Mouse (Mus musculus): ENCODE data around the gene Gng12. TPM values are rescaled to one million over a fixed set of nuclear protein-coding genes. Genes with fewer than 3 reads are reported as not detected.

Gng12 gene
- polyA plus RNA-seq, 1 experiment from 2014 or later, result 101 TPM

DNA sequence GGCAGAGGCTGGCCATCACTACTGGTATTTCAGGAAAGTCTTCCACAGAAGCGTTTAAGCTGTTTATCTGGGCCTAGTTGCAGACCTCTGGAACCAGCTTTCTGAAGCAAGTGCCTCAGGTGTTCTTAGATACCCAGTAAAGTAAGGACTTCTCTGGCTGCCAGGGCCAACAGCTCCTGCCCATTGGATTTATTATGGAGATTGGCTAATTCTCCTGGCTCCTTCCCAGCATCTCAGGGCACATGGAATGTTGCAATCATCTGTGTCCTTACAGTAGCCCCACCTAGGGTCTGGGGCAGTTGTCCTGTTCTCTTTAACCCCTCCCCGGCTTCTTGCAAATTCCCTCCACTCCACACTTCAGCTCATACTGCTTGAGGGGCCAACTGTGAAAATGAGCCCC, 102.4 kb downstream of the Gng12 start:
- ATAC-seq (ENCODE audit: borderline replicate concordance, extremely low read depth, low FRiP score, low TSS enrichment), result no peak
- WGBS, result 79% methylated on average over 2 of the region's 2 CpGs

DNA sequence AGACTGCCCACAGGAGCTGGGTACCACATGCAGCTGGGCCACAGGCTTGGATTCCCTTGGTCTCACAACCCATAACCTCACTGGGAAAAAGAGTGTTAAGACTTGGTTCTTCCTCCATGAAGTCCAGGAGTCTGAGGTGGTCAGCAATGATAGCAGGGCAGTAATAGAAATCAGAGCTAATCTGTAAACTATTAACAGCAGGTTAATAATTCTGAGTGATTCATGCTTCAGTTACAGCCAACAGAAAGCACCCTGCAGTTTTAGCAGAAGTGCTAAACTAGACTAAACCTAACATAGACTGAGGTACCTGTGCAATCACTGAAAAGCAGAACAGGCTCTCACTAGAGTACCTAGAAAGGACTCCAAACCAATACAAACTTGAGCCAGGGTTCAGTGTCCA, 103.6 kb downstream of the Gng12 start:
- Histone ChIP-seq H3K27ac (no peak overlapping the region), H3K9ac (no peak overlapping the region), H3K9me3 (no peaks in the 10 kb centered on the region), H3K4me2 (no peak overlapping the region), H3K27me3 (no peaks in the 10 kb centered on the region), H3K4me1 (no peaks in the 10 kb centered on the region), H3K4me3 (no peak overlapping the region), H3K36me3 (no peaks in the 10 kb centered on the region)
- ATAC-seq (ENCODE audit: borderline replicate concordance, extremely low read depth, low FRiP score, low TSS enrichment), result no peak

More for the DNA sequence above, 102.4 kb downstream of the Gng12 start:
- Histone ChIP-seq H3K4me2 (no peak overlapping the region), H3K36me3 (no peaks in the 10 kb centered on the region), H3K9me3 (no peaks in the 10 kb centered on the region), H3K4me3 (no peak overlapping the region), H3K9ac (no peak overlapping the region), H3K27me3 (no peaks in the 10 kb centered on the region), H3K27ac (no peak overlapping the region), H3K4me1 (no peaks in the 10 kb centered on the region)

DNA sequence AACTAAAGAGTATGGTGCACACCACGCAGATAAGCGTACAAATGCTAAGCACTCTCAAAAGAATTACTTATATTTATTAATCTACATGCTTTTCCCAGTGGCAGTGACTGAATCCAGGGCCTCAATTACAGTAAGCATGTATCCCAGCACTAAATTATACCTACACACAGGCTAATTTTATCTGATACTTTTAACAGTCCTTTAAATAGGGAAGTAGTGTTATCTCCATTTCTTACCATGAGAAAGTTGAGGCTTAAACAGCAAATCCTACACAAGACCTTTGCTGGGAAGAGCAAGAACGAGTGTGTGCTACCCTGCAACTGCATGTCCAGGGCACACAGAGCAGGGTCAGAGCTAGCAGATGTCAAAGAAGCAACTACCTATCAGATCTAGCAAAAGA, 113.7 kb downstream of the Gng12 start:
- 80% methylated on average over 3 of the region's 3 CpGs for WGBS
- ATAC-seq (ENCODE audit: borderline replicate concordance, extremely low read depth, low FRiP score, low TSS enrichment), result no peak
- Histone ChIP-seq H3K36me3 (no peaks in the 10 kb centered on the region), H3K9ac (no peak overlapping the region), H3K4me3 (no peak overlapping the region), H3K27ac (no peak overlapping the region), H3K27me3 (no peaks in the 10 kb centered on the region), H3K9me3 (no peaks in the 10 kb centered on the region), H3K4me2 (no peak overlapping the region), H3K4me1 (peaks cover 11% of the 10 kb centered on the region; the same call in 1 of the 2 replicates)

DNA sequence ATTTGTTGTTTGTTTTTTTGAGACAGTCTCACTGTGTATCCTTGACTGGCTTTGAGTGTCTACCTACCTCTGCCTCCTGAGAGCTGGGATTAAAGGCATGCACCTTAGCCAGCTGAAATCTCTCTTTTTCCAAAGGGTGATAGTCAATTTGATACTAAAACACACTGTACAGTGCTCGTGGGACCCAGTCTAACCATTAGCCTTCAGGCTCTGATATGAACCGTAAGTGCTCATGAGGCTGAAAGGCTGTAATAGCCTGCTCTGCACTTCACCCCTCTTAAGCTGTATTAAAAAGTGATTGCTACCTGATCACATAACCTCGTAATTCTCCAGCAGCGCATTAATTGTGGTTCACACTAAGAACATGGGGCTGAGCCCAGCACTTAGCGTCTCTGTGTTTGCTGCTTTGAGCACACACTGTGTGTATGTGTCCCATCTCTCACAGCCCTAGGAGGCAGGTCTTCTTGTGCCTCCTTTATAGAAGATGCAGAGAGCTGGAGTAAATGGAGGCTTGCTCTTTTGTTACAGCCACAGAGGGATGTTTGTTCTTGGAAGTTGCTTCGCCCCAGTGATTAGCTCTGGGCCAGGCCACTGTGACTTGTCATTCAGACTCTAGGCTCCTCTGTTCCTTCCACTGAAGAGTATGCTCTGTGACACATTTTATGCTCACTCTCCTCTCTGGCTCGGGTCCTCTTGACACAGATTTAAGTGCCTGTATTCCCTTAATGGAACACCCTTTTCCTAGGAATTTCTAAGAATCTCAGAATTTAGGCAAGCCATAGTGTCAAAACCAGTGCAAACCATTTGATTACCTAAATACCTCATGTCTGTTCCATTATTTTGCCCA, 114.4 kb downstream of the Gng12 start:
- no peaks in the 10 kb centered on the region for H3K36me3 ChIP-seq
- no peak for ATAC-seq (ENCODE audit: borderline replicate concordance, extremely low read depth, low FRiP score, low TSS enrichment)
- H3K27me3 ChIP-seq, result no peaks in the 10 kb centered on the region
- H3K4me3 ChIP-seq, result no peak overlapping the region
- H3K27ac ChIP-seq, result no peak overlapping the region
- H3K4me2 ChIP-seq, result no peak overlapping the region
- WGBS, result 65% methylated on average over 7 of the region's 7 CpGs
- H3K4me1 ChIP-seq, result peaks cover 16% of the 10 kb centered on the region
- no peak overlapping the region for H3K9ac ChIP-seq
- no peaks in the 10 kb centered on the region for H3K9me3 ChIP-seq

DNA sequence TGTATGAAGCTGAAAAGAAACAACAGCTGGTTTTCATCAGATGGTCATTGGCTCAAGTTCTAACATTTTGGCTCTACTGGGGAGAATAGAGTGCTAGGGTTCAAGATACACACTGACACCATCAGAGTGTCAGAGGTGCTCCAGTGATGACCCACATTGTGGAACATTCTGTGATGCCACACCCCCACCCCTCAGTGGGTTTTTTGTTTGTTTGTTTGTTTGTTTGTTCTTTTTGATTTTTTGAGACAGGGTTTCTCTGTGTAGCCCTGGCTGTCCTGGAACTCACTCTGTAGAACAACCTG, 115.0 kb downstream of the Gng12 start:
- Histone ChIP-seq H3K4me1 (peaks cover 22% of the 10 kb centered on the region), H3K27me3 (no peaks in the 10 kb centered on the region), H3K9me3 (no peaks in the 10 kb centered on the region), H3K4me2 (no peak overlapping the region), H3K9ac (no peak overlapping the region), H3K36me3 (no peaks in the 10 kb centered on the region), H3K4me3 (no peak overlapping the region), H3K27ac (no peak overlapping the region)
- ATAC-seq (ENCODE audit: borderline replicate concordance, extremely low read depth, low FRiP score, low TSS enrichment), result no peak

DNA sequence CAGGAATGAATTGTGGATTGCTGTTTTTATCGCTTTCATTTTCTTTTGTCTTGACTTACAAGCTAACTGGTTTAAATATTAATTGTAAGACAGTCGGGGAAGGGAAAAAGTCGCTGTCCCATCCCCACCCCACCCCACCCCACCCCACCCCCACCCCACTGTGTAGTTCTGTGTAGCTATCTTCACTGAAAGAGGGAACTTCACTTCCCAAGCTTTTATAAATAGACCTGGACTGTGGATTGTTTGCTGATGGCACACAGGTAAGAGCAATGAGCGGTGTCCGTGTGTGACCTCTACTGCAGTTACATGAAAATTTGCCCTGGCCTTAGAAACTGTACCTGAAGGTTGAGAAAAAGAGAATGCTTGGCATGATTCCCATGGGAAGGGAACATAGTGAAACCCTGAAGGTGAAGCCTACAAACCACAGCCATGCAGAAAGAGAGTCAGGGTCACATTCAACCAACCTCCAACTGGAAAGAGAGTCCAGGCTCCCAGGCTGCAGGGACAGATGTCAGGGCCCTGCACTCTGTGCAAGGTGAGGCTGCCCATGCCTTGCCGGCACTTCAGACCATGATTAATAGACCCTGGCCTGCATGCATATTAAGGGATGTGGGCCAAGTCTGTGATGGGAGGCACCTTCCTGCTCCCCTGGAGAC, 117.2 kb downstream of the Gng12 start:
- Histone ChIP-seq H3K4me1 (peaks cover 31% of the 10 kb centered on the region), H3K4me3 (no peak overlapping the region), H3K9ac (no peak overlapping the region), H3K27me3 (no peaks in the 10 kb centered on the region), H3K4me2 (no peak overlapping the region), H3K9me3 (no peaks in the 10 kb centered on the region), H3K36me3 (no peaks in the 10 kb centered on the region), H3K27ac (no peak overlapping the region)
- ATAC-seq (ENCODE audit: borderline replicate concordance, extremely low read depth, low FRiP score, low TSS enrichment), result no peak
- WGBS, result 86% methylated on average over 6 of the region's 6 CpGs

DNA sequence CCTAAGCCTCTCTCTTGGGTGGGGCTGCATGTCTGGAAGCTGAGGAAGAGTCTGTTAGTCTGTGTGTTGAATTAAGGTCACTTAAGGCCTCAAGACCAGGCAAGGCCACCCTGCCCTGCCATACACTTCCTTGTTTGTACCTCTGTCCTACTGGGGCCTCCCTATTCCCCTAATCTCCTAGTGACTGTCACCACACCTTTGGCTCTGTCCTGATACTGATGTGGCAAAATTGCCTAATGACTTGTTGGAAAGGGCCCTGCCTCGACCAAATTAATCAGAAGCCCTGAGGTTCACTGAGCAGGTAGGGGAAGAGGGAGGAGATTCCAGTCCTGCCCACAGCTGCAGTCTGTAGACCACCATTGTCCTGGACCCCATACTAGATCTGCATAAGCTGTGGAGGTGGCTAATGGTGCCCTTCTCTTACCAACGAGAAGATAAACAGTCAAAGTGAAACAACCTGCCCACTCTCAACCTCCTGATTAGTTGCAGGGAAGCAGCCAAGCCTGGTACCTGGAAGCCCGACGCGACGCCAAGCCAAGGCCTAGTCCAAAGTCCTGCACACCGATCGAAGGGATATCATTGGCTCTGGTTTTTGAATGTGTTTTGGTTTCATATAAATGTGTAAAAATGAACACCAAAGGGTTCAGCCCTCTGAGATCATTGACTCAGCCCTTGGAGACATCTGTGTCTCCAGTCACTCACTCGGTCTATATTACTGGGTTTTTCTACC, 117.9 kb downstream of the Gng12 start:
- no peaks in the 10 kb centered on the region for H3K27me3 ChIP-seq
- peaks cover 31% of the 10 kb centered on the region for H3K4me1 ChIP-seq
- H3K9me3 ChIP-seq, result no peaks in the 10 kb centered on the region
- no peak overlapping the region for H3K27ac ChIP-seq
- 87% methylated on average over 9 of the region's 9 CpGs for WGBS
- no peak overlapping the region for H3K4me2 ChIP-seq
- ATAC-seq (ENCODE audit: borderline replicate concordance, extremely low read depth, low FRiP score, low TSS enrichment), result no peak
- H3K36me3 ChIP-seq, result no peaks in the 10 kb centered on the region
- H3K9ac ChIP-seq, result no peak overlapping the region
- H3K4me3 ChIP-seq, result no peak overlapping the region

DNA sequence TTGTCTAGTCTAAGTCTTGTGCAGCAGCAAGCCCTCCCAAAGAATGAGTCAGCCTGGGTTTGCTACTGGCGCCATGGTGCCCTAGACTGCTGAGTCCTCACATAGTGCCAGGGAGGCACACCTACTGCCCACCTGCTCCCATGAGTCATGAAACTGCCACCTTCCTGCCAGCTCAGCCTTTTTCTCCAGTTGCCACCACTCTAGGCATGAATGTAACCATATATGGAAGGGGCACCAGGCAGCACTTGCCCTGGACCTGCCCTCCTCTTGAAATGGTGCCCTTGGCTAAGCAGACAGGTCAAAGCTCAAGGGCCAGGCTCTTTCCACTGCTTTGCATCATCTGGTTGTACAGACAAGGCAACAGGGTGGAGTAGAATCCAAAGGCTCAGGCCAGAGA, 118.5 kb downstream of the Gng12 start:
- WGBS, result 96% methylated on average over 1 of the region's 1 CpGs
- no peak overlapping the region for H3K27ac ChIP-seq
- ATAC-seq (ENCODE audit: borderline replicate concordance, extremely low read depth, low FRiP score, low TSS enrichment), result no peak
- H3K27me3 ChIP-seq, result no peaks in the 10 kb centered on the region
- no peaks in the 10 kb centered on the region for H3K36me3 ChIP-seq
- no peak overlapping the region for H3K4me3 ChIP-seq
- H3K9me3 ChIP-seq, result no peaks in the 10 kb centered on the region
- H3K9ac ChIP-seq, result no peak overlapping the region
- peaks cover 31% of the 10 kb centered on the region for H3K4me1 ChIP-seq
- H3K4me2 ChIP-seq, result no peak overlapping the region

DNA sequence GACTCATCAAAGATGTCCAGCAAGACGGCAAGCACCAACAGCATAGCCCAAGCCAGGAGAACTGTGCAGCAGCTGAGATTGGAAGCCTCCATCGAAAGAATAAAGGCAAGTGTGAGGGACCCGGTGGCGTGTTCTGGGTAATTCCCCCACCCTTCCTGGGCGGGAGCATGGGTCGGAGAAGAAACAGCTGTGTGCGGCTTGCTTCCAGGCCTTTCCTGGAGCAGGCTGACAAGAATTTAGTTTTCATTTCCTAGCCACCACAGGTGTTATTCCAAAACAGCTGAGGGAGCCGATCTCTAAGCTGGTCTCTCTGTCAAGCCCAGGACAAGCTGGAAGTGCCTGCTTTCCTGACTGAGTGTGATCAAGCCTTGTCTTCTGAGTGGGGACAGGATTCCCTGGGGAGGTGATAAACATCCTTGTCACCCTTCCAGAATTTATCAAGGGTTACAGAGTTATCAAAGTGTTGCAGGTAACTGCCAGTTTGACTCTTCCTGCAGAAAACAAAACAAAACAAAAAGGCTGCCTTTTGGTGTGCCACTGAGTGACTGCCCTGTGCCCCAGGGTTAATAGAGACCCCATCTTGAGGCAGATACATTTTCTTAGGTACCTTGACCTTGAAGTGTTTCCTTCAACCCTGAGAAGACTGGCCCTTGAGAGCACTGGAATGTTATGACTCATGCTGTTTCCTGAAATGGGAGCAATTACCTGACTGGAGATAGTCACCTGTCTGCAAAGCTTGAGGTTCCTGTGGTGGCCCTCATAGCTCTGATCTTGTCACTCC, 119.7 kb downstream of the Gng12 start:
- WGBS, result 34% methylated on average over 8 of the region's 8 CpGs
- Histone ChIP-seq H3K4me2 (peak overlapping the region; percentile 30; the same call in 1 of the 2 replicates), H3K27me3 (no peaks in the 10 kb centered on the region), H3K9me3 (no peaks in the 10 kb centered on the region), H3K4me1 (peaks cover 25% of the 10 kb centered on the region), H3K36me3 (no peaks in the 10 kb centered on the region), H3K27ac (peak overlapping the region; percentile 58), H3K4me3 (no peak overlapping the region), H3K9ac (no peak overlapping the region)
- no peak; the same call in 1 of the 2 replicates for ATAC-seq (ENCODE audit: borderline replicate concordance, extremely low read depth, low FRiP score, low TSS enrichment)

DNA sequence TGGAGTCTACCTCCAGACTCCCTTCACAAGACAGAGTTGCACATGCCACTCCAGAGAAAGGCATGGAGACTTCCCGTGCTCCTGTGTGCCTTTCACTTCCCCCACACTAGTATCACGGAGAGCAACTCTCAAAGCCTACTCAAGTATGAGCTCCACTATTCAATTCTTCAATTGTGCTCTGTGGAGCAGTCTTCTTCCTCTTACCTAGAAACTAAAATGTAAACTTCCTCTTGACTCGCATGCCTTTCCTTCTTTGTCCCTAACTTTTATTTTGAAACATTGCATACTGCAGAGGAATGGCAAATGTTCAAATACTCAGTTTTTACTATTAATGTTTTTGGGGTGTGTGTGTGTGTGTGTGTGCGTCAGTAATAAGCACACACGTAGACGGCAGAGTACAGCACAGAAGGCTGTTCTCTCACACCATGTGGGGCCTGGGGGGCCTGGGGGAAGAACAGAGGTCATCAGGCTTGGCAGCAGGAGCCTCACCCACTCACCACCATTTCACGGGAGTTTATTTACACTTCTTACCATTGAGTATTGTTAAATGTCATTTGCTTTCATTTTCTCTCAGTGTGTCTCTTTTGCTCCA, 120.4 kb downstream of the Gng12 start:
- H3K27me3 ChIP-seq, result no peaks in the 10 kb centered on the region
- H3K9me3 ChIP-seq, result no peaks in the 10 kb centered on the region
- H3K4me2 ChIP-seq, result peak overlapping the region; percentile 30; the same call in 1 of the 2 replicates
- H3K9ac ChIP-seq, result no peak overlapping the region
- H3K4me3 ChIP-seq, result no peak overlapping the region
- peaks cover 24% of the 10 kb centered on the region for H3K4me1 ChIP-seq
- H3K27ac ChIP-seq, result peak overlapping the region; percentile 58
- ATAC-seq (ENCODE audit: borderline replicate concordance, extremely low read depth, low FRiP score, low TSS enrichment), result peak; percentile 25
- H3K36me3 ChIP-seq, result no peaks in the 10 kb centered on the region
- WGBS, result 20% methylated on average over 7 of the region's 7 CpGs

DNA sequence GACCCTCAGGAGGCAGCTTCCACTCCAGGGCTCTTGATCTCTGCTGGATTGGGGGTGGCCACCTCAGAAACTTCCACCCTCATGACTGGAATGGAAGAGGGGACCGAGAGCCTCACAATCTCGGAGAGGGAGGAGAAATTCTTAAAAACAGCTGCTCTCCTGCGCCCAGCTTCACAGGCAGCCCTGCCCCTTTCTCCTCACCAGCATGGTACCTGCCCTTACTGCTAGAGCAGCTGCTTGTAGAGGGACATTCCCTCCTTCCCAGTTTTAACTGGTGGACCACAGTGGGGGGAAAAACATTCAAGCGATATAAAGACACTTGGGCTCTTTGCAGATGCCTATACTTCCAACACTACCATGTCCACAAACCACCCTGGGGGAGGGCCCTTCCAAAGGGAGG, 122.2 kb downstream of the Gng12 start:
- H3K4me2 ChIP-seq, result no peak overlapping the region
- H3K27ac ChIP-seq, result no peak overlapping the region
- H3K4me1 ChIP-seq, result peaks cover 24% of the 10 kb centered on the region
- no peak overlapping the region for H3K4me3 ChIP-seq
- 0 out of 2 replicates have a peak, but pooled peaks cover 3% of the 10 kb centered on the region for H3K36me3 ChIP-seq
- H3K9ac ChIP-seq, result no peak overlapping the region
- WGBS, result 70% methylated on average over 4 of the region's 4 CpGs
- no peaks in the 10 kb centered on the region for H3K9me3 ChIP-seq
- no peaks in the 10 kb centered on the region for H3K27me3 ChIP-seq
- no peak for ATAC-seq (ENCODE audit: borderline replicate concordance, extremely low read depth, low FRiP score, low TSS enrichment)
